Mouse (Mus musculus) liver, embryonic 14.5 days (tissue): ENCODE measurements around the gene Klrg1. TPM values are rescaled to one million over a fixed set of nuclear protein-coding genes. Genes with fewer than 3 reads are reported as not detected.

ENCODE experiments used
- ATAC-seq: fragments of 200-750 bp; cut with Nextera tagmentation; 2 replicates; pipeline ENCODE4 v1.8.0; 2017; ENCODE audit warnings: moderate number of reproducible peaks, mild to moderate bottlenecking, moderate library complexity; ENCODE audit not compliant: insufficient read depth
- DNase-seq, 3 experiments: peaks; one replicate each; pipeline ENCODE4 v3.0.0-alpha.2; 2012 to 2013; ENCODE audit warnings: low read depth in 3 of 3, low spot score in 3 of 3
- H3K27ac ChIP-seq: fragments of 300-500 bp; sonication (generic); 2 replicates; pipeline ENCODE4 v1.5.1; 2014; ENCODE audit warnings: moderate library complexity, mild to moderate bottlenecking, control low read depth, inconsistent platforms
- H3K27me3 ChIP-seq: fragments of 300-500 bp; sonication (generic); 2 replicates; pipeline ENCODE4 v1.6.1; 2014; ENCODE audit warnings: mild to moderate bottlenecking, low read length, moderate library complexity; ENCODE audit not compliant: control insufficient read depth, insufficient read depth
- H3K36me3 ChIP-seq: fragments of 300-500 bp; sonication (generic); replicated peaks from 2 replicates; pipeline ENCODE4 v1.6.1; 2014; ENCODE audit warnings: low read depth; ENCODE audit not compliant: control insufficient read depth, insufficient read depth
- H3K4me1 ChIP-seq, 2 experiments: fragments of 200-500 bp in 1 of 2; fragments of 300-500 bp in 1 of 2; sonication (generic) in 1 of 2; replicated peaks; 2 replicates each; pipeline ENCODE4 v1.6.1; 2012 to 2014; ENCODE audit warnings: antibody characterized with exemption in 1 of 2, inconsistent platforms in 1 of 2, low read length in 1 of 2; ENCODE audit not compliant: control insufficient read depth in 2 of 2, insufficient read depth in 2 of 2
- H3K4me2 ChIP-seq: fragments of 300-500 bp; sonication (generic); 2 replicates; pipeline ENCODE4 v1.6.1; 2014; ENCODE audit warnings: low read depth, mild to moderate bottlenecking, control low read depth, moderate library complexity
- H3K4me3 ChIP-seq, 2 experiments: fragments of 200-500 bp in 1 of 2; fragments of 300-500 bp in 1 of 2; sonication (generic) in 1 of 2; 2 replicates each; pipeline ENCODE4 v1.5.1; 2012 to 2014; ENCODE audit warnings: low read depth in 2 of 2, low read length in 2 of 2, mild to moderate bottlenecking in 2 of 2, control low read depth in 1 of 2, inconsistent platforms in 1 of 2, moderate library complexity in 1 of 2; ENCODE audit not compliant: insufficient read depth in 1 of 2
- H3K9ac ChIP-seq: fragments of 300-500 bp; sonication (generic); replicated peaks from 2 replicates; pipeline ENCODE4 v1.6.1; 2014; ENCODE audit warnings: mild to moderate bottlenecking, control low read depth, moderate library complexity
- H3K9me3 ChIP-seq: fragments of 300-500 bp; sonication (generic); 2 replicates; pipeline ENCODE4 v1.6.1; 2016; ENCODE audit warnings: low read length, mixed read lengths; ENCODE audit not compliant: control insufficient read depth
- CTCF ChIP-seq: IDR thresholded peaks from 2 replicates; pipeline ENCODE4 v1.5.1; 2016; ENCODE audit warnings: antibody characterized with exemption, low read depth, control low read depth
- EP300 ChIP-seq: IDR thresholded peaks from 2 replicates; pipeline ENCODE4 v1.6.1; 2016; ENCODE audit warnings: antibody characterized with exemption, low read depth
- WGBS: fragments of 180-500 bp; shearing (Covaris S2); extraction: QIAGEN DNeasy Blood & Tissue Kit; methylation state at CpG from one replicate; pipeline ENCODE4 v1.1.7; 2014; ENCODE audit not compliant: insufficient replicate concordance; 5-methylcytosine and 5-hydroxymethylcytosine counted together
- polyA plus RNA-seq, 2 experiments: library from polyadenylated mRNA; depleted of rRNA in 1 of 2; stranded (reverse) in 1 of 2; unstranded in 1 of 2; fragments of >200 nt; fragmentation: Nextera tagmentation in 1 of 2; extraction: Ambion mirVana in 1 of 2; gene quantifications; 2 replicates each; pipeline versions ENCODE4 v1.2.1 to v1.2.3; 2012 to 2014

Gene Klrg1
- polyA plus RNA-seq, 2 experiments, result not detected

- Histone ChIP-seq H3K36me3 (no peaks in the 10 kb centered on the region), H3K27me3 (no peaks in the 10 kb centered on the region), H3K9me3 (no peaks in the 10 kb centered on the region), H3K27ac (no peak overlapping the region), H3K4me2 (no peak overlapping the region), H3K4me1 (no peaks in the 10 kb centered on the region; a peak in 1 of 4 replicates), H3K9ac (no peak overlapping the region), H3K4me3 (no peak overlapping the region)
- TF ChIP-seq CTCF, result no peak
- no peak for TF ChIP-seq EP300
- WGBS, result 86% methylated on average over 8 of the region's 8 CpGs
- ATAC-seq, result no peak
- DNase-seq, result no peak
These were observed 10.4 kb upstream of the Klrg1 start for GRCm38 (mm10) chr6:122293121-122293520.

DNA sequence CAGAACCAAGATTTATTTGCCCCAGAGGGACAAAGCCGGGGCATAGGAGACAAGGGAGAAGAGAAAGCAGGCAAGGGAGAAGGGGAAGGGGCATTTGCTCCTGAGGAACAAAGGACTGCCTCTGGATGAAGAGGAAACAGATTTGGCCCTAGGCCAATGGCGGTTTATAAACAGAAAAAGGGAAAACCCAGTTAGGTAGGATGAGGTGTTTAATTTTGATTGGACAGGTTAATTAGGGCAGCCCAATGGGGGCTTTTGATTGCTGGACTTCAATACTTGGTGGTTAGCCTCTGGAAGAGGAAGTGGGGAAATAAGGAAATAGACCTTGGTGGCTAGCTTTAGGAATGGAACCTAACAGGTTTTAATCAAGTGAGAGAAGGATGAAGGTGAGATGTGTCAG lies 9.5 kb upstream of the Klrg1 start:
- no peaks in the 10 kb centered on the region for H3K36me3 ChIP-seq
- H3K27ac ChIP-seq, result no peak overlapping the region
- H3K4me1 ChIP-seq, result no peaks in the 10 kb centered on the region; a peak in 1 of 4 replicates
- DNase-seq (no peak), ATAC-seq (no peak)
- no peak for TF ChIP-seq EP300
- no peak for TF ChIP-seq CTCF
- H3K9ac ChIP-seq, result no peak overlapping the region
- 40% methylated on average over 2 of the region's 2 CpGs for WGBS
- H3K9me3 ChIP-seq, result no peaks in the 10 kb centered on the region
- no peaks in the 10 kb centered on the region for H3K27me3 ChIP-seq
- no peak overlapping the region for H3K4me3 ChIP-seq
- no peak overlapping the region for H3K4me2 ChIP-seq

GRCm38 (mm10) chr6:122291735-122292134 lies 9.1 kb upstream of the Klrg1 start:
- Histone ChIP-seq H3K9ac (no peak overlapping the region), H3K4me2 (no peak overlapping the region), H3K4me3 (no peak overlapping the region), H3K27ac (no peak overlapping the region), H3K27me3 (no peaks in the 10 kb centered on the region), H3K4me1 (no peaks in the 10 kb centered on the region), H3K36me3 (no peaks in the 10 kb centered on the region), H3K9me3 (no peaks in the 10 kb centered on the region)
- TF ChIP-seq CTCF, result no peak
- TF ChIP-seq EP300, result no peak
- 40% methylated on average over 3 of the region's 3 CpGs for WGBS
- DNase-seq, result no peak
- ATAC-seq, result no peak

GRCm38 (mm10) chr6:122291264-122291663 lies 8.6 kb upstream of the Klrg1 start:
- Histone ChIP-seq H3K9ac (no peak overlapping the region), H3K9me3 (no peaks in the 10 kb centered on the region), H3K36me3 (no peaks in the 10 kb centered on the region), H3K4me1 (no peaks in the 10 kb centered on the region), H3K27ac (no peak overlapping the region), H3K4me3 (no peak overlapping the region), H3K27me3 (no peaks in the 10 kb centered on the region), H3K4me2 (no peak overlapping the region)
- ATAC-seq (no peak), DNase-seq (no peak)
- 69% methylated on average over 2 of the region's 2 CpGs for WGBS
- TF ChIP-seq EP300 (no peak), CTCF (no peak)

GRCm38 (mm10) chr6:122290253-122290652 lies 7.6 kb upstream of the Klrg1 start:
- no peaks in the 10 kb centered on the region for H3K27me3 ChIP-seq
- 24% methylated on average over 3 of the region's 3 CpGs for WGBS
- no peak overlapping the region for H3K27ac ChIP-seq
- no peaks in the 10 kb centered on the region for H3K36me3 ChIP-seq
- DNase-seq, result no peak
- no peak overlapping the region for H3K4me2 ChIP-seq
- TF ChIP-seq EP300, result no peak
- no peak for TF ChIP-seq CTCF
- H3K9me3 ChIP-seq, result no peaks in the 10 kb centered on the region
- H3K4me1 ChIP-seq, result no peaks in the 10 kb centered on the region
- no peak overlapping the region for H3K9ac ChIP-seq
- no peak for ATAC-seq
- no peak overlapping the region for H3K4me3 ChIP-seq
